In the genomic region with DNA sequence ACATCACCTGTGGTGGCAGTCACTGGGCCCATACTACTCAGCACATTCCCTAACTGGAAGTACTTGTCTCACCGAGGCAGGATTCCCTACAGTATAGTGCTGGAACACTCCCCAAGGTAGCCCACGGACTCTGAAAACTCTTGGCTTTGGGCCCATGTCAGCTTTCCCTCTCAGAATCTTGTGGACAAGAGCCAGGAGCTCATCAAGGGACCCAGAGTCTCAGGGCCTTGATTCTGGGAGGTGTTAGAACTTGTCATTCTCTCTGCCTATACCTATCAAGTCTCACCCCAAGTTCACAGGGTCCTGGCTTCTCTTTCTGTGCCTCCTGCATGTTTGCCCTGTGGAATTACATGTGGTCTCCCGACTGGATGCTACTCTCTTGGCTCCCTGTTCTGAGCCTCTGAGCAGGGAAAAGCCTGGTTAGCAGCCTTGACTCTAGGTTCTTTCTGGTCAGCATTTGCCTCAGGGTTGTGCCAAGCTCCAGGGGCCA, we compare ENCODE assay signal across 7 mouse cellular contexts. TPM values are rescaled to one million over a fixed set of nuclear protein-coding genes. Genes with fewer than 3 reads are reported as not detected.
DNase-seq lines count a peak whose midpoint lies in the region; ATAC-seq and TF ChIP-seq lines count a peak whose summit lies in the region.

No protein-coding gene starts in this region.

- 62% methylated on average over 3 of the region's 3 CpGs for WGBS in hindbrain, embryonic 12.5 days
- WGBS in liver, embryonic 15.5 days (ENCODE audit: insufficient replicate concordance), result 63% methylated on average over 3 of the region's 3 CpGs

- ATAC-seq in hindbrain, embryonic 12.5 days (ENCODE audit: low FRiP score), result no peak
- no peak for ATAC-seq in liver, embryonic 15.5 days (ENCODE audit: insufficient read depth)
- no peak for ATAC-seq in CD4-positive, CD25-positive, alpha-beta regulatory T cell, adult 4 months

- no peaks in the 10 kb centered on the region for H3K9me3 ChIP-seq in hindbrain, embryonic 12.5 days (replicated peaks)
- H3K9me3 ChIP-seq in liver, embryonic 15.5 days (replicated peaks), result no peaks in the 10 kb centered on the region

- no peak overlapping the region for H3K4me3 ChIP-seq in hindbrain, embryonic 12.5 days
- H3K4me3 ChIP-seq in liver, embryonic 15.5 days (replicated peaks), result no peak overlapping the region

- no peak overlapping the region for H3K4me2 ChIP-seq in hindbrain, embryonic 12.5 days (replicated peaks)
- no peak overlapping the region for H3K4me2 ChIP-seq in liver, embryonic 15.5 days

- TF ChIP-seq CTCF in brain, embryonic 14.5 days (IDR thresholded peaks at IDR 0.05; ENCODE audit: borderline replicate concordance, extremely low read depth, insufficient read depth, insufficient read length), result no peak

- H3K4me1 ChIP-seq in hindbrain, embryonic 12.5 days, result peaks cover 53% of the 10 kb centered on the region
- H3K4me1 ChIP-seq in liver, embryonic 15.5 days (replicated peaks), result peaks cover 57% of the 10 kb centered on the region

- peak; percentile 45 for DNase-seq in MN1 (ENCODE audit: low spot score)
- DNase-seq in brain, embryonic 14.5 days (ENCODE audit: low read depth), result peak; percentile 39
- no peak for DNase-seq in layer of hippocampus, postnatal 14 days (ENCODE audit: low spot score in 2 of 2)
- no peak for DNase-seq in layer of hippocampus, adult 9-10 months (ENCODE audit: low spot score)

- peaks cover 48% of the 10 kb centered on the region for H3K36me3 ChIP-seq in hindbrain, embryonic 12.5 days
- H3K36me3 ChIP-seq in liver, embryonic 15.5 days (replicated peaks), result peaks cover 97% of the 10 kb centered on the region

- no peaks in the 10 kb centered on the region for H3K27me3 ChIP-seq in hindbrain, embryonic 12.5 days
- H3K27me3 ChIP-seq in liver, embryonic 15.5 days, result no peaks in the 10 kb centered on the region

- peak overlapping the region; percentile 36; the same call in 1 of the 2 replicates for H3K9ac ChIP-seq in hindbrain, embryonic 12.5 days
- no peak overlapping the region for H3K9ac ChIP-seq in liver, embryonic 15.5 days

- peak overlapping the region; percentile 99 for H3K27ac ChIP-seq in hindbrain, embryonic 12.5 days
- peak overlapping the region; percentile 82 for H3K27ac ChIP-seq in liver, embryonic 15.5 days (replicated peaks)

- no peak for TF ChIP-seq POLR2A in brain, embryonic 14.5 days (IDR thresholded peaks at IDR 0.05; ENCODE audit: borderline replicate concordance, extremely low read depth, insufficient read depth, insufficient read length, poor library complexity, severe bottlenecking)

RNA-seq across cellular contexts. Expression of a gene that starts 24.4 kb away (rescaled TPM):
- polyA plus RNA-seq in brain, embryonic 14.5 days (2012; rRNA removed), result 151 and 152 TPM in 2 replicates
- polyA plus RNA-seq in hindbrain, embryonic 12.5 days (2016; fragmentation: Nextera tagmentation; extraction: Ambion mirVana), result 133 and 134 TPM in 2 replicates
- polyA plus RNA-seq in liver, embryonic 15.5 days (2015; fragmentation: Nextera tagmentation; extraction: Ambion mirVana), result 129 and 141 TPM in 2 replicates
- 100 to 1,000 TPM; 147 to 150 TPM for total RNA-seq in layer of hippocampus, postnatal 14 days (2021)
- 10 to 100 TPM; 37.8 to 86.7 TPM for polyA plus RNA-seq in CD4-positive, CD25-positive, alpha-beta regulatory T cell, adult 4 months (2017; shearing (Covaris generic))

RNA-seq across cellular contexts. Expression of a gene that starts 24.6 kb away (rescaled TPM):
- 28.3 and 31.3 TPM in 2 replicates for polyA plus RNA-seq in brain, embryonic 14.5 days (2012; rRNA removed)
- polyA plus RNA-seq in hindbrain, embryonic 12.5 days (2016; fragmentation: Nextera tagmentation; extraction: Ambion mirVana), result 23.9 and 26.8 TPM in 2 replicates
- 24.3 and 29.0 TPM in 2 replicates for polyA plus RNA-seq in liver, embryonic 15.5 days (2015; fragmentation: Nextera tagmentation; extraction: Ambion mirVana)
- 10 to 100 TPM; 41.0 to 41.1 TPM for total RNA-seq in layer of hippocampus, postnatal 14 days (2021)
- 1 to 10 TPM; 1.1 to 2.2 TPM for polyA plus RNA-seq in CD4-positive, CD25-positive, alpha-beta regulatory T cell, adult 4 months (2017; shearing (Covaris generic))

RNA-seq across cellular contexts. Expression of a gene that starts 33.8 kb away (rescaled TPM):
- polyA plus RNA-seq in brain, embryonic 14.5 days (2012; rRNA removed), result 26.1 and 37.9 TPM in 2 replicates
- 4.7 and 4.8 TPM in 2 replicates for polyA plus RNA-seq in hindbrain, embryonic 12.5 days (2016; fragmentation: Nextera tagmentation; extraction: Ambion mirVana)
- polyA plus RNA-seq in liver, embryonic 15.5 days (2015; fragmentation: Nextera tagmentation; extraction: Ambion mirVana), result 0.06 and 0.16 TPM in 2 replicates
- total RNA-seq in layer of hippocampus, postnatal 14 days (2021), result 1 to 10 TPM; 8.5 to 9.4 TPM
- under 1 TPM in 1 of 2 experiments, not detected in 1; 0.20 TPM for polyA plus RNA-seq in CD4-positive, CD25-positive, alpha-beta regulatory T cell, adult 4 months (2017; shearing (Covaris generic))

RNA-seq across cellular contexts. Expression of a gene that starts 48.2 kb away (rescaled TPM):
- 73.2 and 114 TPM in 2 replicates for polyA plus RNA-seq in brain, embryonic 14.5 days (2012; rRNA removed)
- polyA plus RNA-seq in hindbrain, embryonic 12.5 days (2016; fragmentation: Nextera tagmentation; extraction: Ambion mirVana), result 46.9 and 50.2 TPM in 2 replicates
- 16.6 and 19.1 TPM in 2 replicates for polyA plus RNA-seq in liver, embryonic 15.5 days (2015; fragmentation: Nextera tagmentation; extraction: Ambion mirVana)
- 10 to 100 TPM; 29.3 to 30.2 TPM for total RNA-seq in layer of hippocampus, postnatal 14 days (2021)
- 10 to 100 TPM; 16.9 to 28.1 TPM for polyA plus RNA-seq in CD4-positive, CD25-positive, alpha-beta regulatory T cell, adult 4 months (2017; shearing (Covaris generic))

Comparison
In these comparisons a context has a peak if more than half of its experiments do, and no peak if none do; other contexts are left out.
1. DNase-seq: peak in MN1 (single experiment) and brain, embryonic 14.5 days (single experiment); none in layer of hippocampus, postnatal 14 days (0 of 2) and layer of hippocampus, adult 9-10 months (single experiment).